Mouse (Mus musculus) spleen, adult 2 months (tissue): ENCODE measurements at regions not wholly inside any gene's neighbourhood (a gene's known extent, or its start where the extent isn't known, plus 50 kb on each side); places are given as distances from the start of the nearest gene placed in this dataset.

Source experiments
- CTCF ChIP-seq: fragments of 200-500 bp; IDR thresholded peaks from 2 replicates; pipeline ENCODE4 v1.5.1; 2011; ENCODE audit warnings: mild to moderate bottlenecking, inconsistent platforms; ENCODE audit not compliant: insufficient read depth, insufficient read length, insufficient replicate concordance; ENCODE audit errors: extremely low read depth
- POLR2A ChIP-seq: fragments of 200-500 bp; IDR thresholded peaks from 2 replicates; pipeline ENCODE4 v1.6.1; 2011; ENCODE audit warnings: low read depth, low read length, inconsistent platforms

DNA sequence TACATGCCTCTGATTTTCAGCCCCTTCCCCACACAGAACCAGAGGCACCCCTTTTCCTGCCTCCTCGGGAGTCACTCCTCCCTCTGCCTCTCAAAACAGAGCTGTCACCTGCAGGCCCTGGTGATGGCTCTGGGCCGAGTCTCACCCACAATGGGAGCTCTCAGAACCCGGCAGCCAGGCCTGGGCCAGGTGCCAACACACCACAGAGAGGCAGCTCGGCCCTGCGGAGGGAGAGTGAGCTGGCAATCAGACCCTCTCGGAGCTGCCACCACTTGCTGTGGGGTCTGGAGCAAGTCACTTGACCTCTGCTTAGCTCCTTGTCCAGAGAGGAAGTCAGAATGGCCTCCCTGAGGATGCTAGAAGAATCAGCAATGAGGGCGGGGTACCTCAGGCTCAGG lies 63.2 kb upstream of the Pax1 start:
- TF ChIP-seq CTCF = no peak
- no peak for TF ChIP-seq POLR2A
